Mouse (Mus musculus) lung, postnatal 0 days (tissue): ENCODE data around the gene Hsd17b12. TPM values are rescaled to one million over a fixed set of nuclear protein-coding genes. Genes with fewer than 3 reads are reported as not detected.
A peak's percentile ranks its signal among the peaks of the same experiment; 100 is the strongest.

ENCODE experiments used
- ATAC-seq: fragments of 200-750 bp; cut with Nextera tagmentation; 2 replicates; pipeline ENCODE4 v1.8.0; 2017; ENCODE audit warnings: moderate library complexity
- DNase-seq: peaks from one replicate; pipeline ENCODE4 v3.0.0-alpha.2; 2016; ENCODE audit warnings: low spot score
- H3K27ac ChIP-seq: fragments of 300-500 bp; sonication (generic); 2 replicates; pipeline ENCODE4 v1.5.1; 2014; ENCODE audit warnings: antibody characterized with exemption, mild to moderate bottlenecking, low read length, mixed read lengths
- H3K27me3 ChIP-seq: fragments of 300-500 bp; sonication (generic); replicated peaks from 2 replicates; pipeline ENCODE4 v1.6.1; 2014; ENCODE audit warnings: low read length, mixed read lengths; ENCODE audit not compliant: insufficient read depth
- H3K36me3 ChIP-seq: fragments of 300-500 bp; sonication (generic); 2 replicates; pipeline ENCODE4 v1.6.1; 2014; ENCODE audit warnings: low read length, mixed read lengths; ENCODE audit not compliant: insufficient read depth
- H3K4me1 ChIP-seq: fragments of 300-500 bp; sonication (generic); 2 replicates; pipeline ENCODE4 v1.6.1; 2014; ENCODE audit warnings: antibody characterized with exemption, low read depth, low read length, mixed read lengths; ENCODE audit not compliant: insufficient read depth
- H3K4me2 ChIP-seq: fragments of 300-500 bp; sonication (generic); replicated peaks from 2 replicates; pipeline ENCODE4 v1.6.1; 2014; ENCODE audit warnings: low read depth, mild to moderate bottlenecking, low read length, moderate library complexity, mixed read lengths
- H3K4me3 ChIP-seq: fragments of 300-500 bp; sonication (generic); 2 replicates; pipeline ENCODE4 v1.5.1; 2014; ENCODE audit warnings: low read depth, low read length
- H3K9ac ChIP-seq: fragments of 300-500 bp; sonication (generic); replicated peaks from 2 replicates; pipeline ENCODE4 v1.6.1; 2014; ENCODE audit warnings: low read depth, mild to moderate bottlenecking
- H3K9me3 ChIP-seq: fragments of 300-500 bp; sonication (generic); 2 replicates; pipeline ENCODE4 v1.6.1; 2016; ENCODE audit warnings: low read length, mixed read lengths
- CTCF ChIP-seq: IDR thresholded peaks from 2 replicates; pipeline ENCODE4 v1.5.1; 2016; ENCODE audit warnings: antibody characterized with exemption, mild to moderate bottlenecking
- EP300 ChIP-seq: IDR thresholded peaks from 2 replicates; pipeline ENCODE4 v1.6.1; 2016; ENCODE audit warnings: antibody characterized with exemption, mild to moderate bottlenecking, control low read depth
- WGBS: fragments of 180-500 bp; shearing (Covaris S2); extraction: QIAGEN DNeasy Blood & Tissue Kit; methylation state at CpG from one replicate; pipeline ENCODE4 v1.1.7; 2014; 5-methylcytosine and 5-hydroxymethylcytosine counted together
- microRNA-seq: library from miRNA; unstranded; fragments of <30 nt; microRNA quantifications from one replicate; pipeline ENCODE4, GENCODE M21; 2016
- polyA plus RNA-seq: library from polyadenylated mRNA; unstranded; fragments of >200 nt; fragmentation: Nextera tagmentation; extraction: Ambion mirVana; gene quantifications from 2 replicates; pipeline ENCODE4 v1.2.1, GENCODE M21; 2015

The Hsd17b12 gene
- polyA plus RNA-seq, 1 experiment from 2014 or later: 69.7 TPM

DNA sequence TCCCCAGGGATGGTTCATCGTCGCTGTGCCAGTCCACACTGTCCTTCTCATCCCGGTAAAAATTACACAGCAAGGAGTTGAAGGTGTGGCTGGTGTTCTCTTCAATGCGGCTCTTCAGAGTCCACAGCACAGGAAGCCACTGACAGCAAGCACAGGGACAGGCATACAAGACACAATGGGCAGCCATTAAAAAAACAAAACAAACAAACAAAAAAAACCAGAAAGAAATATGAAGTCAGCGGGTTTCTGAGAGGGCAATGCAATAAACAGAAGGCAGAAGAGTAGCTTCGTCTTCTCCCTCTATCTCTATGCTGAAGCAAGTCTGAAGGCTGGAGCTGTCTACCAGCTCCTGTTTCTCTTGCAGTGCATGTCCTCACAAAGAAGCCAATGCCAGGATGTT, 161.5 kb downstream of the Hsd17b12 start, which contains the start of gene Gm27027:
Gm27027 (minus strand) TSS at position 101 of the 400 bp plus-strand sequence.
- no peak within 1 kb of the TSS for H3K27ac ChIP-seq
- ATAC-seq (no peak), DNase-seq (no peak)
- TF ChIP-seq EP300 (no peak), CTCF (no peak)
- peaks cover 27% of the 10 kb centered on the region; the same call in 1 of the 2 replicates for H3K36me3 ChIP-seq
- no peaks in the 10 kb centered on the region for H3K27me3 ChIP-seq
- no peaks in the 10 kb centered on the region for H3K9me3 ChIP-seq
- WGBS: 89% methylated on average over 6 of the region's 6 CpGs
- H3K4me2 ChIP-seq: no peak within 1 kb of the TSS
- no peak within 1 kb of the TSS for H3K9ac ChIP-seq
- H3K4me1 ChIP-seq: peaks cover 4% of the 10 kb centered on the region; the same call in 1 of the 2 replicates
- no peak within 1 kb of the TSS for H3K4me3 ChIP-seq

DNA sequence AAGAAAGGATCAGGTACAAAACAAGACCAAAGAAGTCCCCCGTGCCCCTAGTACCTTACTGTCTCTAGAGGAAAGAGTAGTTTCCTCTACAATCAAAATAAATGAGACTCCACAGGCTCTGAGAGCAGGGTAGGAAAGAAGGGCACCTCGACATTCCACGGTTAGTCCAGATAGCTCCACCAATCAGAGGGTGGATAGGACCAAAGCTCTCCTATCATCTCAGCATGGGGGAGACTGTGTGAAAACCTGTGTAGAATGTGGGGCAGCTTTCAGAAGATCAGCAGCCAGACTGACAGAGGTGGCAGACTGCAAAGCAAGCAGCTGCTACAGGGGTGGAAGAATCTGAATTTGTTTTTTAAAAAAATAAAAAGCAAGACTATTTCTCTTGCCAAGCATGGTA, 165.0 kb downstream of the Hsd17b12 start:
- Histone ChIP-seq H3K4me2 (no peak overlapping the region), H3K27me3 (no peaks in the 10 kb centered on the region), H3K9ac (no peak overlapping the region), H3K4me3 (no peak overlapping the region), H3K27ac (no peak overlapping the region), H3K9me3 (no peaks in the 10 kb centered on the region), H3K4me1 (peaks cover 4% of the 10 kb centered on the region; the same call in 1 of the 2 replicates), H3K36me3 (peaks cover 35% of the 10 kb centered on the region; the same call in 1 of the 2 replicates)
- ATAC-seq: no peak
- WGBS: 46% methylated on average over 3 of the region's 3 CpGs
- DNase-seq: no peak
- TF ChIP-seq EP300 (no peak), CTCF (no peak)

DNA sequence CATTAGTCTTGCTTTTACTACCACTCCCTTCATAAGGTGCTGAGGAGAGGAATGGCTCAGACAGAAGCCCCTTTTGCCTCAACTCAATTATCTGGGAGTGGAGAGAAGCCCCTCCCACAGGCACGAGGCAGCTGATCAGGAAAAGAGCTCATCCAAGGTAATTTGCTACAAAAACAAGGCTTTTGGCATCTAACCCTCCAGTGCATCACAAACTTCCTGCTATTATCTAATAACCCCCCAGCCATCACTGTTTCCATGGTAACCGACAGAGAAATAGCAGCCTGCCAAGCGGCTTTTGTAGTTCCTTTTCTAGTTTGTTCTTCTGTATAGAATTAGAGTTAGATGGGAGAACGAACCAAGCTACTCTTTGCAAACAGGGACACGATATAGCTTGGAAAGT, 165.5 kb downstream of the Hsd17b12 start:
- peaks cover 35% of the 10 kb centered on the region; the same call in 1 of the 2 replicates for H3K36me3 ChIP-seq
- 53% methylated on average over 5 of the region's 5 CpGs for WGBS
- H3K27me3 ChIP-seq: no peaks in the 10 kb centered on the region
- DNase-seq: peak; percentile 37
- H3K4me3 ChIP-seq: no peak overlapping the region
- no peak overlapping the region for H3K4me2 ChIP-seq
- TF ChIP-seq CTCF (no peak), EP300 (no peak)
- no peak overlapping the region for H3K9ac ChIP-seq
- H3K9me3 ChIP-seq: no peaks in the 10 kb centered on the region
- peaks cover 4% of the 10 kb centered on the region; the same call in 1 of the 2 replicates for H3K4me1 ChIP-seq
- H3K27ac ChIP-seq: peak overlapping the region; percentile 57; the same call in 1 of the 2 replicates
- no peak for ATAC-seq

DNA sequence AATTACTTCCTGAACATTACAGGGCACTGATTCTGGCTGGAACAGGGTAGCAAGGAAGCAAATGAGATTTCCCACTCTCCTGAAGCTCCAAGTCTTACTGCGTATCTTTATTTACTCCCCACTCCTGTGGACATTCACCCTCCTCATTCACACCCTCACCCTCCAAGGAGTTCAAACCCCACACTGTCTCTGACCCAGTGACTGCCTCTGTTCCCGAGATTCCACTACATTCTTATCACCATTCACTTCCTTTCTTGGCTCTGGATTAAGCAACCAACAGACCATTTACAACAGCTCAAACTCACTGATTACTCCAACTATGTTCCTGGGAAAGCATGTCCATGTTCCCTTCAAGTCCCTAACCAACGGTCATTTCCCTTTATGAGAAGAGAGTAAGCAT, 166.4 kb downstream of the Hsd17b12 start:
- Histone ChIP-seq H3K4me3 (no peak overlapping the region), H3K27ac (peak overlapping the region; percentile 57), H3K9ac (no peak overlapping the region), H3K4me2 (no peak overlapping the region), H3K9me3 (no peaks in the 10 kb centered on the region), H3K36me3 (peaks cover 35% of the 10 kb centered on the region; the same call in 1 of the 2 replicates), H3K4me1 (peaks cover 4% of the 10 kb centered on the region; the same call in 1 of the 2 replicates), H3K27me3 (no peaks in the 10 kb centered on the region)
- ATAC-seq (peak; percentile 68), DNase-seq (peak; percentile 41)
- TF ChIP-seq EP300 (no peak), CTCF (no peak)
- 32% methylated on average over 3 of the region's 3 CpGs for WGBS

DNA sequence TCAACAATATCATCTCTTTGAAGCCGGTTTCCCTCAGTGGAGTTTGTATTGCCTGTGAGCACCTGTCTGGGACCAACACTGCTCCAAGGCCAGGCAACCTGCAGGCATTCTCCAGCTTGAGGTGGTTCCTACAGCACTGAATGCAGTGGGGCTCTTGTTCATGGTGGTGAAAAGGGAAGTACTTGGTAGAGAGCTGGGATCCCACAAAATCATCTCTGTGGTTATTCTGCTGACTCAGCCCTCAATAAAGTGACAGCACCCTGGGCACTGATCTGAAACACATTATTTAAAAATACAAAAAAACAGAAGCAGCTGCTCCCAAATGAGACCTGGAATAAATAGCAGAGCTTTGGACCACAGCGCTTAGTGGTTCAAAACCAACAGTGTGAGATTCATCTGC, 169.3 kb downstream of the Hsd17b12 start:
- Histone ChIP-seq H3K9me3 (no peaks in the 10 kb centered on the region), H3K36me3 (peaks cover 14% of the 10 kb centered on the region; the same call in 1 of the 2 replicates), H3K4me2 (no peak overlapping the region), H3K27ac (no peak overlapping the region), H3K4me1 (peaks cover 4% of the 10 kb centered on the region), H3K27me3 (no peaks in the 10 kb centered on the region), H3K4me3 (no peak overlapping the region), H3K9ac (no peak overlapping the region)
- TF ChIP-seq EP300: no peak
- no peak for TF ChIP-seq CTCF
- 87% methylated on average over 2 of the region's 2 CpGs for WGBS
- ATAC-seq: no peak
- no peak for DNase-seq

Small RNA genes within 50 kb of the gene (microRNA-seq; reads per million reads assigned to microRNA genes)
- gene Gm23630: not detected

Other genes starting within 250 kb of the Hsd17b12 start
- gene Gm13889, start 200.8 kb downstream of the Hsd17b12 start, polyA plus RNA-seq: 62.6 and 64.6 TPM in 2 replicates
- gene Gm27027, start 161.6 kb downstream of the Hsd17b12 start, polyA plus RNA-seq: not detected in 2 replicates
- gene Alkbh3, start 147.2 kb downstream of the Hsd17b12 start, polyA plus RNA-seq: 46.1 and 59.9 TPM in 2 replicates
- 13.1 and 13.7 TPM in 2 replicates for gene Ttc17, start 248.7 kb upstream of the Hsd17b12 start, polyA plus RNA-seq